Mouse (Mus musculus): ENCODE measurements around the gene Dazap1. TPM values are rescaled to one million over a fixed set of nuclear protein-coding genes. Genes with fewer than 3 reads are reported as not detected.

Gene Dazap1
- polyA plus RNA-seq, 1 experiment from 2014 or later: 42.3 TPM

- no peak overlapping the region for H3K4me2 ChIP-seq (ENCODE audit: low read depth, low read length)
- ATAC-seq (ENCODE audit: low read depth) (no peak), DNase-seq (ENCODE audit: low spot score) (no peak)
- peak overlapping the region; percentile 25; the same call in 1 of the 2 replicates for H3K9ac ChIP-seq (ENCODE audit: low read depth, low read length)
- 69% methylated on average over 8 of the region's 8 CpGs for WGBS
- no peaks in the 10 kb centered on the region for H3K9me3 ChIP-seq (ENCODE audit: control insufficient read depth, low read length)
- H3K4me1 ChIP-seq (ENCODE audit: control insufficient read depth, insufficient read depth, low read length): 0 out of 2 replicates have a peak, but pooled peaks cover 4% of the 10 kb centered on the region
- no peak overlapping the region for H3K27ac ChIP-seq (replicated peaks; ENCODE audit: low read depth, low read length)
- H3K36me3 ChIP-seq (ENCODE audit: control insufficient read depth, insufficient read depth, low read length): peaks cover 22% of the 10 kb centered on the region
- peaks cover 43% of the 10 kb centered on the region for H3K27me3 ChIP-seq (replicated peaks; ENCODE audit: control insufficient read depth, insufficient read depth, low read length)
- H3K4me3 ChIP-seq (ENCODE audit: low read depth, low read length): no peak overlapping the region
These were observed 36.3 kb downstream of the Dazap1 start for GRCm38 (mm10) chr10:80297526-80298133.

GRCm38 (mm10) chr10:80298571-80299281 is 37.4 kb downstream of the Dazap1 start:
- 5% methylated on average over 26 of the region's 26 CpGs for WGBS
- DNase-seq (ENCODE audit: low spot score) (peak; percentile 78), ATAC-seq (ENCODE audit: low read depth) (peak; percentile 62; the same call in 1 of the 2 replicates)
- peak overlapping the region; percentile 45 for H3K9ac ChIP-seq (ENCODE audit: low read depth, low read length)
- H3K27ac ChIP-seq (replicated peaks; ENCODE audit: low read depth, low read length): no peak overlapping the region; the same call in 1 of the 2 replicates
- peaks cover 45% of the 10 kb centered on the region for H3K27me3 ChIP-seq (replicated peaks; ENCODE audit: control insufficient read depth, insufficient read depth, low read length)
- peak overlapping the region; percentile 15 for H3K4me3 ChIP-seq (ENCODE audit: low read depth, low read length)
- H3K4me2 ChIP-seq (ENCODE audit: low read depth, low read length): peak overlapping the region; percentile 35; the same call in 1 of the 2 replicates
- no peaks in the 10 kb centered on the region for H3K4me1 ChIP-seq (ENCODE audit: control insufficient read depth, insufficient read depth, low read length)
- no peaks in the 10 kb centered on the region for H3K9me3 ChIP-seq (ENCODE audit: control insufficient read depth, low read length)
- H3K36me3 ChIP-seq (ENCODE audit: control insufficient read depth, insufficient read depth, low read length): peaks cover 14% of the 10 kb centered on the region

GRCm38 (mm10) chr10:80299301-80299700 is 38.0 kb downstream of the Dazap1 start:
- Histone ChIP-seq H3K4me1 (ENCODE audit: control insufficient read depth, insufficient read depth, low read length) (no peaks in the 10 kb centered on the region), H3K4me2 (ENCODE audit: low read depth, low read length) (peak overlapping the region; percentile 36; the same call in 1 of the 2 replicates), H3K9me3 (ENCODE audit: control insufficient read depth, low read length) (no peaks in the 10 kb centered on the region), H3K27ac (replicated peaks; ENCODE audit: low read depth, low read length) (no peak overlapping the region; the same call in 1 of the 2 replicates), H3K27me3 (replicated peaks; ENCODE audit: control insufficient read depth, insufficient read depth, low read length) (peaks cover 47% of the 10 kb centered on the region), H3K36me3 (ENCODE audit: control insufficient read depth, insufficient read depth, low read length) (peaks cover 9% of the 10 kb centered on the region), H3K9ac (ENCODE audit: low read depth, low read length) (peak overlapping the region; percentile 45), H3K4me3 (ENCODE audit: low read depth, low read length) (peak overlapping the region; percentile 15)
- 9% methylated on average over 15 of the region's 15 CpGs for WGBS
- no peak for DNase-seq (ENCODE audit: low spot score)
- ATAC-seq (ENCODE audit: low read depth): no peak

- 53% methylated on average over 10 of the region's 10 CpGs for WGBS
- Histone ChIP-seq H3K4me2 (ENCODE audit: low read depth, low read length) (peak overlapping the region; percentile 36; the same call in 1 of the 2 replicates), H3K36me3 (ENCODE audit: control insufficient read depth, insufficient read depth, low read length) (peaks cover 4% of the 10 kb centered on the region), H3K4me3 (ENCODE audit: low read depth, low read length) (peak overlapping the region; percentile 14; the same call in 1 of the 2 replicates), H3K4me1 (ENCODE audit: control insufficient read depth, insufficient read depth, low read length) (no peaks in the 10 kb centered on the region), H3K9me3 (ENCODE audit: control insufficient read depth, low read length) (no peaks in the 10 kb centered on the region), H3K27ac (replicated peaks; ENCODE audit: low read depth, low read length) (no peak overlapping the region; the same call in 1 of the 2 replicates), H3K9ac (ENCODE audit: low read depth, low read length) (peak overlapping the region; percentile 48; the same call in 1 of the 2 replicates), H3K27me3 (replicated peaks; ENCODE audit: control insufficient read depth, insufficient read depth, low read length) (peaks cover 52% of the 10 kb centered on the region)
- ATAC-seq (ENCODE audit: low read depth): no peak
- DNase-seq (ENCODE audit: low spot score): no peak
These were observed 38.5 kb downstream of the Dazap1 start for GRCm38 (mm10) chr10:80299824-80300223.

- no peaks in the 10 kb centered on the region for H3K4me1 ChIP-seq (ENCODE audit: control insufficient read depth, insufficient read depth, low read length)
- DNase-seq (ENCODE audit: low spot score) (peak; percentile 40), ATAC-seq (ENCODE audit: low read depth) (no peak; the same call in 1 of the 2 replicates)
- peak overlapping the region; percentile 22; the same call in 1 of the 2 replicates for H3K4me3 ChIP-seq (ENCODE audit: low read depth, low read length)
- H3K27ac ChIP-seq (replicated peaks; ENCODE audit: low read depth, low read length): no peak overlapping the region
- H3K9me3 ChIP-seq (ENCODE audit: control insufficient read depth, low read length): no peaks in the 10 kb centered on the region
- H3K27me3 ChIP-seq (replicated peaks; ENCODE audit: control insufficient read depth, insufficient read depth, low read length): peaks cover 58% of the 10 kb centered on the region
- 0 out of 2 replicates have a peak, but pooled peaks cover 1% of the 10 kb centered on the region for H3K36me3 ChIP-seq (ENCODE audit: control insufficient read depth, insufficient read depth, low read length)
- 23% methylated on average over 11 of the region's 11 CpGs for WGBS
- peak overlapping the region; percentile 36 for H3K4me2 ChIP-seq (ENCODE audit: low read depth, low read length)
- peak overlapping the region; percentile 30; the same call in 1 of the 2 replicates for H3K9ac ChIP-seq (ENCODE audit: low read depth, low read length)
These were observed 39.4 kb downstream of the Dazap1 start for GRCm38 (mm10) chr10:80300672-80301181.

- Histone ChIP-seq H3K4me2 (ENCODE audit: low read depth, low read length) (peak overlapping the region; percentile 36), H3K27me3 (replicated peaks; ENCODE audit: control insufficient read depth, insufficient read depth, low read length) (peaks cover 58% of the 10 kb centered on the region), H3K36me3 (ENCODE audit: control insufficient read depth, insufficient read depth, low read length) (0 out of 2 replicates have a peak, but pooled peaks cover 6% of the 10 kb centered on the region), H3K9me3 (ENCODE audit: control insufficient read depth, low read length) (no peaks in the 10 kb centered on the region), H3K4me3 (ENCODE audit: low read depth, low read length) (peak overlapping the region; percentile 22; the same call in 1 of the 2 replicates), H3K4me1 (ENCODE audit: control insufficient read depth, insufficient read depth, low read length) (no peaks in the 10 kb centered on the region), H3K9ac (ENCODE audit: low read depth, low read length) (peak overlapping the region; percentile 30; the same call in 1 of the 2 replicates), H3K27ac (replicated peaks; ENCODE audit: low read depth, low read length) (no peak overlapping the region)
- WGBS: 74% methylated on average over 9 of the region's 10 CpGs
- DNase-seq (ENCODE audit: low spot score) (no peak), ATAC-seq (ENCODE audit: low read depth) (no peak)
These were observed 40.2 kb downstream of the Dazap1 start for GRCm38 (mm10) chr10:80301256-80302081.

- Histone ChIP-seq H3K4me3 (ENCODE audit: low read depth, low read length) (no peak overlapping the region), H3K4me1 (ENCODE audit: control insufficient read depth, insufficient read depth, low read length) (no peaks in the 10 kb centered on the region), H3K27ac (replicated peaks; ENCODE audit: low read depth, low read length) (no peak overlapping the region), H3K9me3 (ENCODE audit: control insufficient read depth, low read length) (no peaks in the 10 kb centered on the region), H3K36me3 (ENCODE audit: control insufficient read depth, insufficient read depth, low read length) (0 out of 2 replicates have a peak, but pooled peaks cover 8% of the 10 kb centered on the region), H3K9ac (ENCODE audit: low read depth, low read length) (peak overlapping the region; percentile 37; the same call in 1 of the 2 replicates), H3K27me3 (replicated peaks; ENCODE audit: control insufficient read depth, insufficient read depth, low read length) (peaks cover 58% of the 10 kb centered on the region), H3K4me2 (ENCODE audit: low read depth, low read length) (peak overlapping the region; percentile 36)
- 54% methylated on average over 5 of the region's 5 CpGs for WGBS
- no peak for ATAC-seq (ENCODE audit: low read depth)
- DNase-seq (ENCODE audit: low spot score): no peak
These were observed 40.7 kb downstream of the Dazap1 start for GRCm38 (mm10) chr10:80302082-80302355.

- no peak overlapping the region for H3K27ac ChIP-seq (replicated peaks; ENCODE audit: low read depth, low read length)
- H3K36me3 ChIP-seq (ENCODE audit: control insufficient read depth, insufficient read depth, low read length): 0 out of 2 replicates have a peak, but pooled peaks cover 8% of the 10 kb centered on the region
- H3K9ac ChIP-seq (ENCODE audit: low read depth, low read length): peak overlapping the region; percentile 37; the same call in 1 of the 2 replicates
- no peak overlapping the region for H3K4me3 ChIP-seq (ENCODE audit: low read depth, low read length)
- 11% methylated on average over 7 of the region's 9 CpGs for WGBS
- peak overlapping the region; percentile 36 for H3K4me2 ChIP-seq (ENCODE audit: low read depth, low read length)
- H3K9me3 ChIP-seq (ENCODE audit: control insufficient read depth, low read length): no peaks in the 10 kb centered on the region
- DNase-seq (ENCODE audit: low spot score): peak; percentile 59
- H3K4me1 ChIP-seq (ENCODE audit: control insufficient read depth, insufficient read depth, low read length): no peaks in the 10 kb centered on the region
- 0 out of 2 replicates have a peak, but pooled peaks have one; percentile 7 for ATAC-seq (ENCODE audit: low read depth)
- peaks cover 58% of the 10 kb centered on the region for H3K27me3 ChIP-seq (replicated peaks; ENCODE audit: control insufficient read depth, insufficient read depth, low read length)
These were observed 41.2 kb downstream of the Dazap1 start for GRCm38 (mm10) chr10:80302471-80302881.

Data from embryonic facial prominence, embryonic 14.5 days (tissue).